Mouse (Mus musculus): ENCODE measurements around the gene Pcnx.

The Pcnx gene

DNA sequence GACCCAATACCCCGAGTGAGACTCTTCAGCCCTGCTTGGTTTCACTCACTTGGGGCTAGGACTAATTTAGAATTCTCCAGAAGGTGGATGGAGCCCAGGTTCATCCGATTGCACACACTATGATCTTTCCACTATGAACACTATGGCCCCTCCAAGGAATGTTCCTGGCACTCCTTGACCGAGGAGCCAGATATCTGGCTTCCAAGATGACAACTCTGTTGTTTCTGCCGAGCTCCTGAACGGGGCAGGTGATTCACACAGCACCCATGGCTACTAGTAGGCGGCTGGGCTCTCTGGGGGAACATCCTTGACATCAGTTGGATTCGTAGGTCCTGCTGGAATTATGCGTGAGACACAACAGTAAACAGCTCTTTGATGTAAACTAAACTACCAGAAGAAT is 4.8 kb upstream of the Pcnx start:
- DNase-seq (ENCODE audit: low read depth, low spot score), result no peak

DNA sequence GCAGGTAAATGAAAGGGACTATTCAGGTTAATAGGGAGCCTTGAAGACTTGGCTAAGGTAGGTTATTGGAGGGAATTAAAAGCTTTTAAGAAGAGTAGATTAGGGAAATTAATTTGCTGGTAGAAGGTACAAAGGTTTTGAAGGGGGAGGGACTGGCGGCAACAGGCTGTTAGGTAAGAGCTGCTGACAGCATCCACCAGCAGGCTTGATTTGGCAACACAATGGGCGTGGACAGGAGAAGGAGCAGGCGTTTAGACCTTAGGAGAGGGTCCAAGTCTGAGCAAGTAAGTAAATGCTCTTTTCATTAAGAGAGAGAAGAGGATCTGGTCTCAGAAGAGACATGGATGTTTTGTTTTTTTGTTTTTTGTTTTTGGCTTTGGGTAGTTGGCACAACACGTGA is 3.1 kb upstream of the Pcnx start:
- DNase-seq (ENCODE audit: low read depth, low spot score), result no peak

GRCm38 (mm10) chr12:81857251-81857650 is 2.6 kb upstream of the Pcnx start:
- DNase-seq (ENCODE audit: low read depth, low spot score), result no peak

- no peak for DNase-seq (ENCODE audit: low read depth, low spot score)
Observed at GRCm38 (mm10) chr12:81857978-81858569, 1.7 kb upstream of the Pcnx start.

- peak; percentile 76 for DNase-seq (ENCODE audit: low read depth, low spot score)
Observed at GRCm38 (mm10) chr12:81860308-81861181, 722 bp downstream of the Pcnx start.

- no peak for DNase-seq (ENCODE audit: low read depth, low spot score)
Observed at GRCm38 (mm10) chr12:81861199-81862085, 1.6 kb downstream of the Pcnx start.

GRCm38 (mm10) chr12:81862351-81862802 is 2.6 kb downstream of the Pcnx start:
- DNase-seq (ENCODE audit: low read depth, low spot score), result no peak

- no peak for DNase-seq (ENCODE audit: low read depth, low spot score)
Observed at GRCm38 (mm10) chr12:81863949-81864348, 4.1 kb downstream of the Pcnx start.

- no peak for DNase-seq (ENCODE audit: low read depth, low spot score)
Observed at GRCm38 (mm10) chr12:81865183-81865582, 5.4 kb downstream of the Pcnx start.

- DNase-seq (ENCODE audit: low read depth, low spot score), result no peak
Observed at GRCm38 (mm10) chr12:81867316-81867715, 7.5 kb downstream of the Pcnx start.

GRCm38 (mm10) chr12:81869205-81869940 is 9.6 kb downstream of the Pcnx start:
- no peak for DNase-seq (ENCODE audit: low read depth, low spot score)

DNA sequence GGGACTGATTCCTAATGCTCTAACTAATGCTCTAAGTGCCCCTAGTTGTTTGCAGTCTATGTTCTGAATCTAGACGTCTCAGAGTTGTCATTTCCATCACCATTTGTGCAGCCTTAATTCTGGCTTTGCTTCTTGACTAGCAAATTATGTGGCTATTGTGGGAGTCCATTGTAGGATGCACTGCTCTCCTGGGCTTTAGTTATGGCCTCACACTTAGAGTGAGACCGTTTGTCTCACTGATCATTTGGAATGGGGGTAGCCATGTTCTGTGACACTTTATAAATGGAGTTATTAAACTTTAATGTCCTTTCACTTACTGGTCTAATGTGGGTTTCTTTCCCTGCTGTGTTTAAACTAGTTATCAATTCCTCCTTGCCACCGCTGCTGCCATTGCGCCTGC is 13.5 kb downstream of the Pcnx start:
- DNase-seq (ENCODE audit: low read depth, low spot score), result no peak

DNA sequence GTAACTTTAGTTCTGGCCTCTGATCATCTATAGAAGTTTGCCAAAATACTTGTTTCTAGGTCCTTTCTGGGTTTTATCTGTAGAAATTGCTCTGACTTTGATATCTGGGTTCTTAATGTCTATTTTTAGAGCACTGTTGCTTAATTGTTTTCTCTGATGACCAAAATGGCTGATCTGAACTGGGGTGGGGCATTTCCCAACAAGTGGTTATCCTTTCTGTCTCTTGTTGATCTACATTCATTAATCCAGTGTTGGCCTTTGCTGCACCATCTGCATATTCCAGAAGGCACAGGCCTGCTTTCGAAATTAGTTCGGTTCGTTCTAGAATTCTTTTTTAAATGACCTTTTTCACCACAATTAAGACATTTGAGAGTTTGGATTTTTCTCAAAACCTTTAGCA is 20.3 kb downstream of the Pcnx start:
- DNase-seq (ENCODE audit: low read depth, low spot score), result no peak

GRCm38 (mm10) chr12:81883255-81884106 is 23.7 kb downstream of the Pcnx start:
- no peak for DNase-seq (ENCODE audit: low read depth, low spot score)

DNA sequence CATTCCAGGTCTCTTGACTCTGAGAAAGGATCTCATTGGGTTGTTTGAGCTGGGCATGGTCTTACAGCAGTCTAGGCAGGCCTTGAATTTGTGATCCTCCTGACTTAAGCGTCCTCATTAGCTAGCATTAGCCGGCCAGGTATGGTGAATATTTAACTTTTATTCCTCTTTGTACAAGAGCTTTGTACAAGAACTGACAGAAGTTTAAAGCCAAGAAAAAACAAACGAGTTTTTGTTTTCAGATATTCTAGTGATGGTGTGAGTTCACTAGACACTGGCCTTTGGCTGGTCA is 24.2 kb downstream of the Pcnx start:
- no peak for DNase-seq (ENCODE audit: low read depth, low spot score)

DNA sequence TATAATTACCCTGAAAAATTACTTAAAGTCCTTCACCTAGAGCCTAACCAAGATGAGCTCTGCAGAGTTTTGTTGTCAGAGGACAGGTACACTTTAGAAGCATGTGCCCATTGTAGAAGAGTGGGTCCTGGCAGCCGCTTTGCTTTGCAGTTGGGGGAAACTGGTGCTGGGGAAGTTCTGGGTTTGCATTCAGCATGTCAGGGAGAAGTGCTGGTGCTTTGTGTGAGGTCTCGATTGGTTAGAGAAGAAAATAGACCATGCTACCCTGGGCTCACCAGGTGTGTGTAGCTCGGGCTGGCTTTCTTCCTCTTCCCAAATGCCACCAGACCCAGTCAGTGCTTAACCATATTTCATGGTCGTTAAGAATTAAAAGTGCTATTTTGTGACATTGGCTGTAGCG is 25.2 kb downstream of the Pcnx start:
- DNase-seq (ENCODE audit: low read depth, low spot score), result no peak

- DNase-seq (ENCODE audit: low read depth, low spot score), result no peak
Observed at GRCm38 (mm10) chr12:81885982-81886381, 26.2 kb downstream of the Pcnx start.

GRCm38 (mm10) chr12:81888954-81889353 is 29.1 kb downstream of the Pcnx start:
- DNase-seq (ENCODE audit: low read depth, low spot score), result no peak

- DNase-seq (ENCODE audit: low read depth, low spot score), result no peak
Observed at GRCm38 (mm10) chr12:81891946-81892345, 32.1 kb downstream of the Pcnx start.

DNA sequence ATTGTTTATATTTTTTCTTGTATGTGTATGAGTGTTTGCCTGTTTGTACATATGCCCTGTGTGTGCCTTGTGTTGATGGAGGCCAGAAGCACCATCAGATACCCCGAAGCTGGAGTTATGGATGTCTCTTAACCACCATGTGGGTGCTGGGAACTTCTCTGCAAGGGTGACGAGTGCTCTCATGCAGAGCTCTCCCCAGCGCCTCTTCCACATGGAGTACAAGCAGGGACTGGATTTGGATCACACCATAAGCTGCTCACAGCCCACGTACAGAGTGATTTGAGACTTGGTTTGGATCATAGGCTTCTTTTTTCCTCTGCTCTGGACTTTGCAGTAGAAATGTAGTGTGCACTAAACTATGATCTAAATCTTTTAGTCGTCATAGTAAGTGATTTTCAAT is 34.5 kb downstream of the Pcnx start:
- DNase-seq (ENCODE audit: low read depth, low spot score), result no peak

DNA sequence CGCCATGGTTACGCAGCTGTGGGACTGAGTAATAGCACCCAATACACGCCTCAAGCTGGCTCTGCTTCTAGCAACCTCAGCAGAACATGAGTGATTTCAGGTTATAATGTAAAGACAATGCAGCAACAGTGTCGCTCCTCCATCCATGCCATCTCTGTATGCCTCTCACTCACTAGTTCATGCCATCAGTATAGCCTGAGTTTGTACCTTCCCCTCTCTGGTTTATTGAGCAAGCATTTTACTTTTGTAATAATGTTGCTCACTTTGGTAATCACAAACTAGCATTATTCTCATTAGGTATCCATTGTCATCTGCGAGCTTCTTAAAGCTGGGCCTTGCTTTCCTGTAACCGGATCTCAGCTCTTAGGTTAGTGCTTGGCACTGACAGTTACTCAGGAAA is 36.2 kb downstream of the Pcnx start:
- DNase-seq (ENCODE audit: low read depth, low spot score), result no peak

Data from R1 (cell line).